Mouse (Mus musculus) frontal cortex, postnatal 36 days (tissue): ENCODE measurements around the gene Pde1a.
A peak's percentile ranks its signal among the peaks of the same experiment; 100 is the strongest.
"Not testable (repeated sequence)": the region's sequence is repeated elsewhere in the genome, so short reads cannot be mapped to it uniquely, and the experiment has no call there.

Experiments
- DNase-seq, 2 experiments: peaks; one replicate each; pipeline ENCODE4 v3.0.0; 2022; ENCODE audit warnings: low spot score in 2 of 2

Gene Pde1a

DNA sequence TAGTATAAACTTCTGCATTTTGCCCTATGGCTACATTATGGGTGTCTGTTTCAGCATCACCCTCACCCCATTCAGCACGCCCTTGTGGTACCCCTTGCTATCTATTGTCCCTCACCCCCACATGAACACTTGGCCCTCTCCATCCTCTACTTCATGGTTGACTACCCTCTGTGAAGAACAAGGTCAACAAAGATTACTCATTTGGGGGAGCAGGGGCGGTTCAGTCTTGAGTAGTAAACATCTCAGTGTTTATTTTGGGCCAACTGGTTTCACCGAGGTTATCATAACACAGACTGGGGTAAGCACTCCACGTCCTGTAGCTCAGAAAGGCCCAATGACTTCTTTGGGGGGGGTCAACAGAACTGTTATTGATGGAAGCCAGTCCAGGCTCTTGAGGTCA lies 164.3 kb downstream of the Pde1a start:
- DNase-seq: no peak

DNA sequence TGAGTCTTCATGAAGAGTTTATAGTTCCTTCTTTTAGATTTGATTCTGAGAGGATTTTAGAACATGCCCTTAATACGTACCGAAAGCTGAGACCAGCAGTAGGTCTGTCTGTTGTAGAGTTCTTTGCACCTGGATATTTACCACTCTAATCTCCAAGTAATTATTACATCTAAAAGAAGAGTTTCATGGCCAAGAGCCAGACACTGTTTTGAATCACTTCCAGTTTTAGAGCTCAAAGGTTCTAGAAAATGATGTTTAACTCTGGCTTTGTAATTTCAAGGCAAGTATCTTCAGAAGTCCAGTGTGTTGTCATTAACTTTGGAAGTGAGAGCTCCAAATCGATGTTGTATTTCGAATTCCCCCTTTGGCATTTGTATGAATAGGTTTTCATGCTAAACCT lies 167.8 kb downstream of the Pde1a start:
- DNase-seq: no peak

DNA sequence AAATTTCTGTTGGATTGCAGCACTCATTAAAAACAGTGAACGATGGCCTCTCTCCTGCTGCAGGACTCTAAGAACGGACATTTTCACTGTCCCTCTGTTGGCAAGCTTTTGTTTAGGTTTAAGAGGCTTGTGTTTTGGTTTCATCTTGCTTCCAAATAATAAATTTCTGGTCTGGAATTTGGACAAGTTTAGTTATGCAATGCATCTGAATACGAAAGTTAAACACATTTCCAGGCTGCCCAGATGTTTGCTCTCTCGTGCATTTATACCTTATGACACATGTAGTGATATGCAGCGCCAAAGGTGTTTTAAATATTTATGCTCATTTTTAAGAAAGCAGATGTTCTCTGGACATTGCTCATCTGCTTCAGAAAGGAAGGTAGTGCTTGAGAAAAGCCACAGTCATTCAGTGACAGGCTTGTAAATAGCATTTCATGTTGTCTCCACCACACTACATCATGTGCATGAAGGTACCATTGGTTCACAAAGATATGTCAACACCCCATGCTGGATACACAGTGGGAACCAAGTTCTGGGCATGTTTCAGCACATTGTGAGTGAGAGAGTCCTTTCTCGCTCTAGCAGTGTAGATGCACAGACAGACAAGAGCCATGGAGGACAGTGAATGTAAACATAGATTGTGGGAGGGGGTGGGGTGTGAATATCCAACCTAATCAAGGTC lies 171.5 kb downstream of the Pde1a start:
- no peak for DNase-seq

DNA sequence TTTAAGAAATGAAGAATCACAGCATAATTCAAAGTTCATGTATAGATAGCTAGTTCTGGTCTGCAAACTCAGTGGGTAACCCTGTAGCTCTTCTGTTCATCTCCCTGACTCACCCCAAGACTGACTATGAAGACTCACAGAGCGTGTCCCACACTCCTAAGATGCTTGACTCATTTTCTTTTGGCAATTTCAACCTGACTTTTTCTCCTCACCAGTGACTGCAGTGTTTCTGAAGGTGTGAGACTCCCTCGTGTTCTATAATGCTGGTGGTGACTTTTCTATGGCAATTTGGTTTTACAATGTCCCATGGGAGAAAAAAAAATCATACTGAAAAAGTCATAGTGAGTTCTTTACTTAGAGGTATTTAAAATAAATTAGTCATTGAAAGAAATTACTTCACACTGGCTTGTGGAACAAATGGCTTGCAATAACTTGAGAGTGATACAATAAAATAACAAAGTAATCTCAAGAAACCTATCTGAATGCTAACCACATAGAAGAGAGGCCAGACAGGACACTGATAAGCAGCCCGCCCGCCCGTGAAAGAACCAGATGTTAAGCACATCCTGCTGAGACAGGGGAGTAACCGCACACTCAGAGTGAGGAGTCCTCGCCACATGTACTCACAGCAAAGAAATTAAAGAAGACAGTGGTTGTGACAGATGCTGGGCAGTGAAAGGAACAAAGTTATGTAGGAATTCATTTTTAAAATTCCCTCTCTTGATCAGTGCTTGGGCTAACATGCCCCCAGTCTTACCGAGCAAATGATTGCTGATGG lies 183.2 kb downstream of the Pde1a start:
- no peak for DNase-seq

DNA sequence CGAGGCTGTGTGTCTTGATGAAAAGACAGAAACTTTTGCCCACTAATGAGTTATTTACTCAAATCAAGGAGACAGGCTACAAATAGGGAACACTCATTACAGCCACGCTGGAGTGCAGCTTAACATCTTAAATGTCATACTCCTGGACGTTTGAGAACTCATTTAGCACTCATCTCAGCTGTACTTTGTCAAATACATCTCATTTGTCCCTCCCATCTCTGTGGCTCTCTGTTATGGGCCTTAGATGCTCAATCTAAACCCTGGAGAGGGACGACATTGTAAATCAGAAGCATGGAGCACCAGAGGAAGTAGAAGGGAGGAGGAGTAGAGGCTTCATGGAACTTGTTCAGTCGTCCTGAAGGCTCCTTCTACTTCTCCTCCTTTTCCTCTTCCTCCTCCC lies 194.6 kb downstream of the Pde1a start:
- no peak for DNase-seq

DNA sequence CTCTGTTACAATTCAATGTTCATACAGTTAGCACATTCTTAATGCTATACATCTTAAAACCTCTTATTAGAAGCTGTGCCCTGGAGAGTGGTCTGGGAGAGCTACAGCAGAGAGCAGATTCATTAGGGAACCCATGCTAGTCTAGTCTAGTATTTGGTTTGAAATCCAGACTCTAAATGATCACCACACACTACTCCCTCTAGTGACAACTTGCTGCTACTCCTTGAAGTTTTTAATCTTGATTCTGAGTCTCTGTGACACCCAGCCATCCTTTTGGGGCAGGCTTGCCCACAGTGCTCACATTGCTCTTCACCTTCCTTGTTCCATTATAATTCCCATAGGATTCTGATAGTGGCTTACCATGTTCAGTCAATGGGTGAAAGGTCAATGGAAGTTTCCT lies 206.9 kb downstream of the Pde1a start:
- DNase-seq: no peak

DNA sequence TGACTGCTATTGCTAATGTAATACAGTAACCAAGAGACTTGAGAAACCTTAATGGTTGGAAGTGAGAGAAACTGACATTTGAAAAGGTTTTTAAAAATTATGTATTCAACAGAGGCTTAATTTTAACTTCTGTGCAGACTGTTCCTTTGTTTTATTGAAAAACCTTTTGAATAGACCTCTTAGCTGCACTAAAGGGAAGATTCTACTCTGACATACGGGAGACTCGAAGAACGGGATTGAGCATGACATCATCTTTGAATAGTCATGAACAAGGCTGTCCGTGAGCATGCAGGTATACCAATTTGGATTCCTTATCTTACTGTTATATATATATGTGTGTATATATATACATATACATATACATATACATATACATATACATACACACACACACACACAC lies 207.9 kb downstream of the Pde1a start:
- DNase-seq: no peak

DNA sequence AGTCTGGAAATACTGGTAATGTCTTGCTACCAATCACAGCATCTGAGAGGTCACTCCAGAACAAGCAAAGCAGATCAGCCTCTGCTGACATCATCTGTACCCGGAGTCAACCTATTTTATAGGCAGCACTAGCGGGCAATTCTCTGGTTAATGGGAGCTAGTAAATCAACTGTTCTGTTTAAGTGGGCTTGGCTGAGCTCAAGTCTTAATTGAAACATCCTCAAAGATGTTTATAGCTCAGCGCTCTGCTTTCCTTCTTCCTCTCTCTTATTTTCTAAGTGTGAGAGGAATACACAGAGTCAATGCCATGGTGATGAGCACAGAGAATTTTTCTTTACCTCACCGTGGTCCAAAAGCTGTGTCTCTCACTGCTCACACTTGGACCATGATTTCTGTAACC lies 208.8 kb downstream of the Pde1a start:
- no peak for DNase-seq

DNA sequence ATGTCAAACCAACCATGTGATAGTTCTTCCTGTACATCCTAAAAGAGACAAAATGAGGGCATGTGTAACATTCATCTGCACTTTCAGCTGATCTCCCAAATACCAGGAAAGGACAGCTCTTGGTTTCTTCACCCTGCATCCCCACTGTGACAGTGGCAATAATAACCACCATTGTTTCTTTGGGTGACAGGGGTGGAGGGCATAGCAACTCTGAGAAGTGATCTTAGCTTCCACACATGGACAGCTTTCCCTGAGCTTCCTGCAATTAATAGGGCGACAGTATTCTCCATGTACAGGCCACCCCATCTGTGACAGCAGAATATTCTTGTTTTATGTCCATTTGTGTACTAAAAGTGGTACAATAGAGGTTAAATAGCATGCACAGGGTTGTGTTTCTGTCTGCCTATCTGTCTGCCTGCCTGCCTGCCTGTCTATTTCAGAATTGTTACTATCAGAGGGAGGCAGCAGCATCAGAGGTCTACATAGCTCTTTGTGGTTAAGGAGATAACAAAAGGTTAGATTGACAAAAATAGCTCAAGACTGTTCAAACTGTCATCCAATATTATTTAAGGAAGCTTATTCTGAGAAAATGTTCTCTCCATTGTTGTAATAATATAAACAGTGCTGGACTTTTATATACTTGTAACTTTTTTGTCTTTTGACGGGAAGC lies 227.3 kb downstream of the Pde1a start:
- no peak for DNase-seq

DNA sequence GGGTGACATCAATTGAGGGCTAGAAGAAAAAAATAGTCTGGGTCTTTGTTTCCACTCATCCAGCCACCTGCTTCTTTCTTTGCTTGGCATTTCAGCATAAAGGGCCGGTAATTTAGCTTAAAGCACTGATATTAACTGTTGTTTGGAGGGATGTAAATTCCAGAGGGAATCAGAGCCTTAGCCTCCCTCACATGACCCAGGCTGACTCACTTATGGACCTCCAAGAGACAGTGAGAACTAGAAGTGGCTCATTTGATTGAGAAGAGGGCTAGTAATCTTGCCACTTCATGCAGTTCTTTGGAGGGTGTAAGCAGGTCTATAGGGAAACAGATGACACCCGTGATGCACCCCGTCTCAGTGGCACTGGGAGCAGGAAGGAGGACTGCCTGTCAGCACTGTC lies 230.7 kb downstream of the Pde1a start:
- no peak for DNase-seq

DNA sequence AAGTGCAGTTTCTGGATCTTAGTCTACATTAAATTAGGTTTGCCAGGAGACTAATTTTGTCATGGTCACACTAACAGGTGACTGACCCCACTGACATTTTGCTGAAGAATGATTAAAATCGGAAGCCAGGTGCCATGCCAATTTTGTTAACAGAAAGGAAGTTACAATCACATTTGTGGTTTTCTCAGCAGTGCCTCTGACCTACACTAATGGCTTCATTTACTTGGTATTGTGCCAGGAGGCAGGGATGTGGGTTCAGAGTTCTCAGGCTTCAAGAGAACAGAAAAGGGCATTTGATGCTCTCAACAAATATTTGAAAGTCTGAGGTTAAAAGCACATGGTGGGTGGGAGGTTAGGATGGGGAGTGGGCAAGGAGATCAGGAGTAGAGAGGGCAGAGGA lies 236.4 kb downstream of the Pde1a start:
- DNase-seq: no peak

DNA sequence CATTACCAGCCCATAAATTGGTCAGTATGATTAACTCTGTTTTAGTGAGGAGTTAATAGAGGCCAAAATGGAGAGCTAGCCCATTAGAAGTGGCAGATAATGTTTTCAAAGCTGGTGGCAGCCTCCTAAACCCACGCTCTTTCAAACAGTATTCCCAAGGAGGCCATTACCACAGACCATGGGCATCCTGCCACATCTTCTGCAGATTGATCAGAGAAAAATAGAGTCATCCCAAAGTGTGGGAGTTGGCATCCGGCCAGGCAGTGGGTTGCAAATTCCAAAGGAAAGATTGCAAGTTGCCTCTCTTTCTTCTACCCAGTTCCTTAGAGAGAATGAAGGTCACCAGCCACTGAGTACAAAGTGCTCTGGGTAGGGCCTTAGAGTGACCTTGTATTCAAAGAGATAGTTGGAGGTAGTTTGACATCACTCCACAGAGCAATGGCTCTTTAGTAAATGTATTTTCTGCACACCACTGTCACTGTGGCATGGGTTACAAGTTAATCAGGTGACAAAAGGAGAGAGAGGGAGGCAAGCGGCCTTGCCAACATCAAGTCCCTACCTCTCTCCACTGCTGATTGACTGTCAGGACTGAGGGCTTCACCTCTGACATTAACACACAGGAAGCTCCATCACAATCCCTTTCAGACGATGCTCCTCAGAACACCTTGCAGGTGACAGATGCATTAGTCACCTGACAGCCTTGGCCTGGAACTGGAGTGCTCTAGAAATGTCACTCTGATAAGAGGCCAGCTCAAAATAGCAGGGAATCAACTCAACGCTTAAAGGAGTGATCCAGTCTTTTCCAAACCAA lies 237.3 kb downstream of the Pde1a start:
- DNase-seq: peak; percentile 72 to 76

DNA sequence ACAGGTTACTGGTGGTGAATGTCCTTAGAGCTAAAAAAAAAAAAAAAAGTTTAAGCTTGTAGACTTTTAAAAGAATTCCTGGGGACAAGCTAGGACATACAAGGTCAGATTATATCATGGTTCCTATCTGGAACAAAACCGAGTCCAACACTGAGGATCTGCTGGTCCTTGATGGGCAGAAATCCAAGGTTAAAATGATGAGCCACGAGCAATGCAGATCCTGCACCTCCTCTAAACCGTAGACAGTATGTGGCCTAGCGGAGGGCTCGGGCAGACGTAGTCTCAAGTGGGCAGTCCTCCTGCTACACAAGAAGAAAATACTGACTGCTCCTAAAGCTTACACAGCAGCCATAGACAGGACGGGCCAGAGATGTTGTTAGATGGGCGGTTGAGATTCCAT lies 238.5 kb downstream of the Pde1a start:
- DNase-seq: no peak

DNA sequence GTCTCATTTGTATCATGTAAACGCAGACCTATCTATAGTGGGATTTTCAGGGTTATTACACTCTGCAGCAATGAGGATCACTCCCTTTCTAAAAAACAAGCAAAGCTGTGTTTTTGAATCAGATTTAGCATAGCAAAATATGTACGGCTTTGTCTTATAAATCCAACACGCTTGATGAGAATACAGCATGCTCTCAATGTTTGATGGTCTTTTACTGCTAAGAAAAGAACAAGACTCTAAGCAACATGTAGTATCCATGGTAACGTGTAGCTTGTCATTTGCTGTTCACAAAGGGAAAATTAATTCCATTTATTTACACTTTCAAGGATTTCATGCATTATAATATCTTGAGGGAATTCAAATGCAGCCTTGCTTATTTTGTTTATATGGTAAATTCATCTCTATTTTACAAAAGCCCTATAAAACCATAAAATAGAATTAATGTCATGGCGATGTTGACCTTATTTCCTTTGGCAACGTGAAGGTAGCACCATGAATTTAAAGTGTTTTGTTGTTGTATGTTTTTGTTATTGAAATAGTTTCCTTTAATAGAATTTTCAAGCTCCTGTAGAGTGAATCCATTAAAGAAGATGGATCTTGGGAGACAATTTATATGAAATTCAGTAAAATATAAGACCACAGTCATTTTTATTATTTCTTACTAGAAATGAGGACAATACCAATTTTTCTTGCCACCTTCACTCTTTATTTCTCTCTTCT lies 245.5 kb downstream of the Pde1a start:
- DNase-seq: no peak

DNA sequence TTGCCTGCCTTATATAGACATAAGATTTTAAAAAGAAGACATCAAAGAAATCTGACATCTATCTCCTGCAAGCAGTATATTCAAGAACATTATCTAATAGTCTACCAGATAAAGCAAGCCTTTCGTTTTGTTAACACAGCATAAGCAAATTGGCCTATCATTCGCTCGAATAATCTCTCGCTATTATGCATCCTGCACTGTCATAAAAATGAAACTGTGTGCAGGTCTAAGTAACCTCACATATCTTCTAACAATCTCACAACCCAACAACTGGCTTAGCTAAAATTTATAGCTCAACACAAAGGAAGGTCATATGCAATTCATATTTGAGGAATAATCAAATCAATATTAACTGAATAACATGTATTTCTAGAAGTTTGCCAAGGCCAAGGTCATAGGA lies 246.0 kb downstream of the Pde1a start:
- DNase-seq: no peak

DNA sequence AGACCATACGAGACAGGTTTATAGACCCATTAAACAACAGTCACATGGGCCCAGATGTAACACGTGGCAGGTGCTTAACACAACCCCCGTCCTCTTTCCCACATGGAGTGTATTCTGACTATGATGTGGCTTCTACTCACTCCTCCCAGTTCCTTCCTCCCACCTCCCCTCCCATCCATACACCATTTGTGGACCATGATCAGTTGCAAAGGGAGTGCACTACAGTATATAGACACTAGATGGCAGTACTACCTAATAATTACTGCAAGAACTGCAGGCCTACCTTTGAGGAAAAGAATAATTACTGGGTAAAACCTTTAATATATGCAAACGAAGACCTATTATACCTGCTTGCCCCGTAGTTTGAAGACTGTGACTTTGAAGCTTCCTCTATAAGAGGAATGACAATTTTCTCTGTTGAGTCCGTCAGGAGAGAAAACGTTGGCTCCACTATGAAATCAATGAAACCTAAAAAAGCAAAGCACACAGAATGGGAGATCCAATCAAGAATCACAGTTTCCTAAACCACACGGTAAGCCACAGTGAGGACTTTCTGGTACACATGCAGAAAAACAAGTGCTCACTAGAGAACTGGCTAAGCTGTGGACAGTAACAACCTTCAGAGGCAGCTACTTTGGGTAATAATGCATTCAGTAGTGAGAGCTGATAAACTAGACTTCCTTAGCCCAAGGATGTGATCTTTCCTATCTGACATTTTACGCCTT lies 263.8 kb downstream of the Pde1a start:
- peak; percentile 13 to 38 for DNase-seq

DNA sequence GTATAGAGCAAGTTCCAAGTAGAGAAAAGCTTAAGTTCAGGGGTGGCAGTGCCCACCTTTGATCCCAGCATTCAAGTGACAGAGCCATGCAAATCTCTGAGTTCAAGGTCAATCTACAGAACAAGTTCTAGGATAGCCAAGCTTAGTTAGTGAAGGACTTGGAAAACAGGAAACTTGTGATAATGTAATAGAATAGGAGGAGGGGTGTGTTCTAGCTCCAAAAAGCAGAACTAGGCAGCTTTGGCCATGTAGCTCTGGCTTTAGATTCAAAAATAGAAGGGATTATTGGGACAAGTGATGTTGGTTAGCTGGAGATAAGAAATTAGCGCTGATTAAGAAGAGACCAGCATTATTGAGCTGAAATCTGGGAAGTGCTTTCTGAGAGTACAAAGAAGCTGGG lies 272.4 kb downstream of the Pde1a start:
- no peak for DNase-seq

DNA sequence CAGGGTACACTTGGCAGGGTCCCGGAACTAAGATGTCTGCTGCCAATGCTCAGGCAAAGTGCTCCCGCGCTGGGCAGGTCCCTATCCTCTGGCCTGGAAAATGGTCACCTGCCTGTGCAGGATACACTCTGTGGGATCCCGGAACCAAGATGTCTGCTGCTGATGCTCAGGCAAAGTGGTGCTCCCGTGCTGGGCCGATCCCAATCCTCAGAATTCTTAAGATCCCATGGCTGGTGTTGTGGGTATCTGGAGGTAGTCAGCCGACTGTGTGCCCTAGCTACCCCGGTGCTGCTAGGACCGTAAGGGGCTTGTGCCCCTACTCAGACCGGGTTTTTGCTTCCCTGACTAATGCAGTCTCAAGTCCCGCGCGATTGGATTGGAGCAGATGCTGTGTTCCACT lies 281.9 kb downstream of the Pde1a start:
- DNase-seq: not testable (repeated sequence)

DNA sequence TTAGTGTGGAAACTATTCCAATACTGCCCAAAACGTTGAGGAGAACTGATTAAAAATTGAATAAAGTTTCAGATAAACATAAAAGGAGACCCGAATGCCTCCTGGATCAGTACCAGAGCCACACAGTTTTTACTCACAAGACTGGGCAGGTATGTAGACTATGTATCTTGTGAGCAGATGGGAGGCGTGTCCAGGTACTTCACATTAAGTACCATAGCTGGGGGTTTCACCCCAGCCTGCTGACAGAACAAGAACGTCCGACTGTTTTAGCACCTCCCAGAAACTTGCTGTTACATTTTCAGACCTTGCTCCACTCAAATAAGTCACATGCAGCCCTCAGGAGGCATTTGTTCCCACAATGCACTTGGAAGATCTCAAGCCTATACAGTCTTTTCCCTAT lies 289.7 kb downstream of the Pde1a start:
- DNase-seq: no peak

DNA sequence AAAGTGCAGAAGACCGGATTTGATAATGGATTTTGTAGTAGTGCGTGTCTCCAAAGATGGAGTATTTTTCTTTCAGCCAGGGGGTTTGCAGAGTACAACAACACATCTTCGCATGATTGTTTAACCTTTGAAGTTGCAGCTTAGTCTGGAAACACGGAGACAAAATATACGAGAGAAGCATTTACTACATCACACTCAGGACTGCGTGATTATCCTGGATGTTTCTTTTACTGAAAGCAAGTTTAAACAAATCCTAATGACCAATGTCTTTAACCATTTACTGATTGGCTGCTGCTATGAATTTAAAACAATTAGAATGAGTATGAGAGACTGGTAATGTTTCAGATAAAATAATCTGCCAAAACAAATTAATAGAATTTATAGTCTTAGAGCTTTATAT lies 290.2 kb downstream of the Pde1a start:
- DNase-seq: no peak

DNA sequence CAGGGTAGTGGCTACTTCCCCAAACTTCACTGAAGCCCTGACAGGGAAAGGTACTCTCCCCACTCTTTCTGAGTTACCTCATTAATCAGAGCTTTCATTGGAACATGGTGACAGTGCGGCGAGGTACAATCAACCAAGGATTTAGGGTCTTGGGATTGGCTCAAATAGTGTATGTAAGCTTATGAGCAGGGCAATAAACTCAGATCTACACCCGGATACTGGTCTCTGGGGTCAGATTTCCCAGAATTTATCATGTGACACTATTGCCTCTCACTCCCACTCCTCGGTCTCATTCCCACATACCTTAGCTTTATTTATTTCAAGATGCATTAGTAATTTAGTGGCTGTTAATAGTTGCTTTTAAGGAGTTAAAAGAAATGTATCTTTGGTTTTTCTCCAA lies 303.4 kb downstream of the Pde1a start:
- no peak for DNase-seq
